Mouse (Mus musculus): Measurements from ENCODE around the gene Ddx21. TPM values are rescaled to one million over a fixed set of nuclear protein-coding genes. Genes with fewer than 3 reads are reported as not detected.

Ddx21 gene
- total RNA-seq, 2 experiments from 2014 or later: 27.6 to 29.9 TPM

Other genes starting within 250 kb of the Ddx21 start
- 100 to 1,000 TPM in 1 of 2 experiments, 10 to 100 TPM in 1; 99.7 to 113 TPM for gene Hk1, start 222.4 kb downstream of the Ddx21 start, total RNA-seq (2021)
- not detected for gene Hkdc1, start 179.8 kb downstream of the Ddx21 start, total RNA-seq (2021)
- under 1 TPM in 1 of 2 experiments, not detected in 1; 0.58 TPM for gene 4930507D05Rik, start 152.8 kb downstream of the Ddx21 start, total RNA-seq (2021)
- gene Supv3l1, start 152.5 kb downstream of the Ddx21 start, total RNA-seq (2021): 10 to 100 TPM; 34.8 to 35.7 TPM
- gene Vps26a, start 115.5 kb downstream of the Ddx21 start, total RNA-seq (2021): 10 to 100 TPM; 46.5 to 46.6 TPM
- 10 to 100 TPM; 45.2 to 51.5 TPM for gene Srgn, start 74.8 kb downstream of the Ddx21 start, total RNA-seq (2021)
- 10 to 100 TPM; 42.8 to 44.4 TPM for gene Kif1bp, start 23.8 kb downstream of the Ddx21 start, total RNA-seq (2021)
- gene Ddx50, start 48.9 kb upstream of the Ddx21 start, total RNA-seq (2021): 10 to 100 TPM; 47.3 to 49.1 TPM
- gene Stox1, start 123.8 kb upstream of the Ddx21 start, total RNA-seq (2021): 1 to 10 TPM in 1 of 2 experiments, under 1 TPM in 1; 0.89 to 1.2 TPM
- gene Ccar1, start 190.0 kb upstream of the Ddx21 start, total RNA-seq (2021): 10 to 100 TPM; 49.5 to 50.7 TPM